Mouse (Mus musculus): ENCODE measurements around the gene Notch1. TPM values are rescaled to one million over a fixed set of nuclear protein-coding genes. Genes with fewer than 3 reads are reported as not detected.

Notch1 gene
- total and polyA plus RNA-seq, 3 experiments: 0.02 to 0.71 TPM; not detected in 1

DNA sequence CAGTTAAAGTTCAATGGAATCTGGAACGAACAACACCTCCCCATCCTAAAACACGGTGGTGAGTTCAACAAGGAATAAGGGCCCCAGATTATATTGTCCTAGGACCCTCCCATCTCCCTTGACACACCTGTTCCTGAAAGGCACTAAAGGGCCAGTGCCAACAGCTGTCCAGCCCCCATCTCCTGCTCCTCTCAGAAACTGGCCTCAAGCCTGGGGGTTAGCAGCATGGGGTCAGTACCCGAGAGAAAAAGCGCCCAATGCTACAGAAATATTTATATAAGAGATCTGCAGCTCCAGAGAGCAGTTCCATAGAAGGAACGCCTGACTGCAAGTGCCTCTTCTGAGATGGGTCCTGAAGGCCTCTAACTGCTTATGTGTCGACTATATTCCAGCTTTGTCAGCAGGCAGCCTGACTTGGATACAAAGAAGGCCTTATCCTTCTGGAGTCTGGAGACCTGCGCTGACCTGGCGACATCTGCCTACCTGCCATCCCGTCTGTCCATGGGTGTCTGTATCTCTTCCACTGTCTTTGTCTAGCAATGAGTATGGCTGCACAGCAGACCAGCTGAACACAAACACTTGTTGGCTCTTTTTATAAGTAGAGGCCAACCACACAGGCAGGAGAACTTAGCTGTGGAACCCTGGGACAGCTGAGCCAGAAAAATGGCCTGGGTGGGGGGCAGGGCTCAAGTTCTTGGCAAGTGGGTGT is 11.5 kb downstream of the Notch1 start:
- H3K4me3 ChIP-seq (ENCODE audit: low read depth, low read length): no peak overlapping the region
- ATAC-seq (ENCODE audit: extremely low read depth, insufficient number of reproducible peaks, low FRiP score, poor library complexity, severe bottlenecking): no peak
- no peak for TF ChIP-seq CTCF (IDR thresholded peaks at IDR 0.05; ENCODE audit: low read depth, low read length)
- no peak for TF ChIP-seq POLR2AphosphoS5 (IDR thresholded peaks at IDR 0.05; ENCODE audit: insufficient replicate concordance, low read depth, low read length)
- no peak for TF ChIP-seq TAL1 (conservative IDR thresholded peaks at IDR 0.05; ENCODE audit: low read depth, low read length)
- TF ChIP-seq GATA2 (IDR thresholded peaks at IDR 0.05; ENCODE audit: borderline replicate concordance, low read depth, low read length): no peak
- TF ChIP-seq GATA1 (IDR thresholded peaks at IDR 0.05; ENCODE audit: borderline replicate concordance, low read length): no peak
- peaks cover 19% of the 10 kb centered on the region for H3K4me1 ChIP-seq (ENCODE audit: insufficient read depth, low read depth, low read length)
- no peaks in the 10 kb centered on the region for H3K9me3 ChIP-seq (replicated peaks)
- DNase-seq (ENCODE audit: low spot score): peak; percentile 30
- peaks cover 65% of the 10 kb centered on the region for H3K27me3 ChIP-seq (ENCODE audit: insufficient read depth, low read length)
- no peaks in the 10 kb centered on the region for H3K36me3 ChIP-seq (replicated peaks)

DNA sequence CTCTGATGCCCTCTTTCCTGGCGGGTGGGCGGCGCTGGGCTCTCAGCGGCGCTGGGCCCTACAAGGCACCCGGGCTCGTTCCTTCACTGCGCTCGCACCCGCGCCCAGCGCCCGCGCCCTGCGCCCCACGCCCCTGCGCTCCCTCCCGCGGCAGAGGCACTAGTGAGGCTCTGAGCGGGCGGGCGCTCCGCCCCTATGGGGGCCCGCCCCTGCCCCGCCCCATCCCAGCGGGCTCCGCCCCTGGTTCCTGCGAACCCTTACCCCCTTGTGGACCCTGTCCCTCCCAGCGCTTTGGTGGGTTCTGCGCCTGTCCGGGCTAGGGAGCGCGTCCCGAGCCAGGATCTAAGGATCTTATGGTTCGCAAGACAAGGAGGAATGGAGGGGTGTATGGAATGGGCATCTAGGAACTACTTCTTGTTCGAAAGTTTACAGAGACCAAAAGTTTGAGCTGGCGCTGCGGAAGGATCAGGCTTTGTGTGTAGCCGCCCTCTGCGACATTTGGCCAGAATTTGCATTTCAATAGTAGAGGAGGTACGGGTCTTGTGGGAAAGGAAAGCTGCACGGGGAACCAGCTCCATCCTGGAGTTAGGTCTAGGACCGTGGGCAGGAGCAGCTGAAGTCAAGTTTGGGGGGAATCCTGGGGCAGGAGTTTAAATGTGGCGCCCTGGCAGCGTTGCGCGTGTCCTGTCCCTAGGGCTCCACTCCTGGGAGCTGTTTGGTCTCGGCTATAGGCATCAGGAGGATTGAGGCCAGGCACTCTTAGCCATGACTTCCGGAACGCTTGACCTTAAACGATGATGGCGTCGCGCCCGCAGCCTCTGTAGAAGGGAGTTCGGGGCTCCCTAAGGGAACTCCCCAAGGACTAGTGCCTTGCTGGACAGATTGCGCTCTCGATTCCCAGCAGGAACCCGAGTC is 12.5 kb downstream of the Notch1 start:
- TF ChIP-seq POLR2AphosphoS5 (IDR thresholded peaks at IDR 0.05; ENCODE audit: insufficient replicate concordance, low read depth, low read length): no peak
- no peak for TF ChIP-seq CTCF (IDR thresholded peaks at IDR 0.05; ENCODE audit: low read depth, low read length)
- TF ChIP-seq GATA2 (IDR thresholded peaks at IDR 0.05; ENCODE audit: borderline replicate concordance, low read depth, low read length): no peak
- no peak for TF ChIP-seq TAL1 (conservative IDR thresholded peaks at IDR 0.05; ENCODE audit: low read depth, low read length)
- TF ChIP-seq GATA1 (IDR thresholded peaks at IDR 0.05; ENCODE audit: borderline replicate concordance, low read length): no peak
- Histone ChIP-seq H3K4me1 (ENCODE audit: insufficient read depth, low read depth, low read length) (peaks cover 19% of the 10 kb centered on the region), H3K36me3 (replicated peaks) (no peaks in the 10 kb centered on the region), H3K27me3 (ENCODE audit: insufficient read depth, low read length) (peaks cover 65% of the 10 kb centered on the region), H3K9me3 (replicated peaks) (no peaks in the 10 kb centered on the region), H3K4me3 (ENCODE audit: low read depth, low read length) (peak overlapping the region; percentile 1; the same call in 1 of the 2 replicates)
- no peak for ATAC-seq (ENCODE audit: extremely low read depth, insufficient number of reproducible peaks, low FRiP score, poor library complexity, severe bottlenecking)
- DNase-seq (ENCODE audit: low spot score): no peak

DNA sequence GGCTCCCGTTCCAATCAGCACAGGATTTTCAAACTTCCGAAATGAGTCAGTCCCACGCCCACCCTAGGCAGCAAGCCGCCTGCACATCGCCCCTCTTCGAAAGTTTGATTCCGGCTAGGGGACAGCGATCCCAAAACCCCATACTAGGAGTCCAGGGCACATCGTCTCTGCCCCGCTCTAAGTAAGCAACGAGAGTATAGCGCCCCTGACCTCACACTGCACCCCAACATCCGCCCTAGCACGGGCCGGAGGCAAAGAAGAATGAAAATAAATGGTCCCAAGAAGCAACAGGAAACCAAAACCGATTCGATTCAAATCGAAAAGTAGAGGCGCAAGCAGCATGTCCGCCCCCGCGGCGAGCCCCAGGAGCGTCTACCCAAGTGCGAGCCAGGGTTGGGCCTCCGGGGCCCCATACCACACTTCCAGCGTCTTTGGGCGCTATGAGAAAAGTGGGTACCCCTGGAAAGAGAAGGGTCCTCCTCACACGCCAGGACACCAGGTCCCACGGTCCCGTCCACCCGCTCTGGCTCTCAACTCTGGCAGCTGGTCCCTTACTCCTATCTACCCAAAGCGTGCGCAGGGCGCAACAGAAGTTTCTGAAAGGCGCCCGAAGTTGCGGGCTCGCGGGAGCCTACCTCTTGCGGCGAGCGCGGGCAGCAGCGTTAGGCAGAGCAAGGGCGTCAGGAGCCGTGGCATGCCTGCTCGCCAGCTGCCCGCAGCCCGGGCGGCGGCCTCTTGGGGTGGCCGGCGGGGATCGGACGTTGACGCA is 13.4 kb downstream of the Notch1 start:
- no peak for TF ChIP-seq TAL1 (conservative IDR thresholded peaks at IDR 0.05; ENCODE audit: low read depth, low read length)
- ATAC-seq (ENCODE audit: extremely low read depth, insufficient number of reproducible peaks, low FRiP score, poor library complexity, severe bottlenecking) (no peak), DNase-seq (ENCODE audit: low spot score) (no peak)
- no peaks in the 10 kb centered on the region for H3K9me3 ChIP-seq (replicated peaks)
- H3K27me3 ChIP-seq (ENCODE audit: insufficient read depth, low read length): peaks cover 74% of the 10 kb centered on the region
- H3K4me3 ChIP-seq (ENCODE audit: low read depth, low read length): peak overlapping the region; percentile 1; the same call in 1 of the 2 replicates
- H3K36me3 ChIP-seq (replicated peaks): no peaks in the 10 kb centered on the region
- peaks cover 19% of the 10 kb centered on the region for H3K4me1 ChIP-seq (ENCODE audit: insufficient read depth, low read depth, low read length)

DNA sequence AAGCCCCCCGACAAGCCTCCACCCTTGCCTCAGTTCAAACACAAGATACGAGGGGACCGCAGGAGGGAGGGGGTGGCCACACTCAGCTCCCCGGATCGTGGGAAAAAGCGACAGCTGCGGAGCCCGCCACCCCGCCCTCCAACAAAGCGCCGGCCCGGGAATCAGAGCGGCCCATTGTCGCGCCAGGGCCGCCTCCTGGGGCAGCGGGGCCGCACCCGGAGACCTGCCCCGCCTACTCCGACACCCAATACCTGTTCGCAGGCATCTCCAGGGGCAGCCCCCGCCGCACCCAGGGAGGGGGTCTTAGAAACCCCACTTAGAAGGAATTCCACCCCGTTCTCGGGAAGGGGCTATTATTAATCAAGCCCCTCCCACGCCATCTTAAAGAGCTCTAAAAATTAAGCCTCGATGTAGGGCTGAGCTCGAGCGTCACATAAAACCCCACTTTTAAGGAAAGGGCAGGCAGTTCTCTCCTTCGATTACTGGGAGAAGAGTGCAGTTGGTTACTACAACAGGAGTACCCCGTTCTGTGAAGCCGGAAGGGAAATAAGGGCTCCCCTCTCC is 14.1 kb downstream of the Notch1 start:
- Histone ChIP-seq H3K27me3 (ENCODE audit: insufficient read depth, low read length) (peaks cover 81% of the 10 kb centered on the region), H3K4me3 (ENCODE audit: low read depth, low read length) (no peak overlapping the region), H3K9me3 (replicated peaks) (no peaks in the 10 kb centered on the region), H3K4me1 (ENCODE audit: insufficient read depth, low read depth, low read length) (peaks cover 16% of the 10 kb centered on the region), H3K36me3 (replicated peaks) (no peaks in the 10 kb centered on the region)
- DNase-seq (ENCODE audit: low spot score) (no peak), ATAC-seq (ENCODE audit: extremely low read depth, insufficient number of reproducible peaks, low FRiP score, poor library complexity, severe bottlenecking) (no peak)
- TF ChIP-seq TAL1 (conservative IDR thresholded peaks at IDR 0.05; ENCODE audit: low read depth, low read length) (no peak), GATA1 (IDR thresholded peaks at IDR 0.05; ENCODE audit: borderline replicate concordance, low read length) (no peak), GATA2 (IDR thresholded peaks at IDR 0.05; ENCODE audit: borderline replicate concordance, low read depth, low read length) (no peak), CTCF (IDR thresholded peaks at IDR 0.05; ENCODE audit: low read depth, low read length) (no peak), POLR2AphosphoS5 (IDR thresholded peaks at IDR 0.05; ENCODE audit: insufficient replicate concordance, low read depth, low read length) (no peak)

DNA sequence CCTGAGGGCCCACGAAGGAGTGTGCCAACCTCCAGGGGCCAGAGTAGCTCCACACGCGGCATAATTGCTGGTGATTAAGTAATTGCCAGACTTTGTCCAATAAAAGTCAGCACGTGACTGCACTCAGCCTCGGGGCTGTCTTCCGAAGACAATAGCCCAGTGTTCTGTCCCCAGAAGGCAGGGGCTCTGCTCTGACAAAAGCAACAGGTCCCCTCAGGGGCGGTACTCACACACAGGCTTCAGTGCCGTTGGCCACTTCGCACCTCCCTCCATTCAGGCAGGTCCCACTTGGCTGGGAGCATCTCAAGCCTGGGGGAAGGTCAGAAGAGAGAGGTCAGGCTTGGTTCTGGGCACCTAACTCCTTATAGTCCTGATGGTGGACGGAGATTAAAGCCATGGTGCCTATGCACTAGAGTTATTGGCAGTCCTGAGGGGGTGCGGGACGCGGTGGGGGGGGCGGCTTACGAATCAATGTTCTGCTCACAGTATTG is 14.8 kb downstream of the Notch1 start:
- Histone ChIP-seq H3K27me3 (ENCODE audit: insufficient read depth, low read length) (peaks cover 83% of the 10 kb centered on the region), H3K4me1 (ENCODE audit: insufficient read depth, low read depth, low read length) (peaks cover 12% of the 10 kb centered on the region), H3K36me3 (replicated peaks) (no peaks in the 10 kb centered on the region), H3K9me3 (replicated peaks) (no peaks in the 10 kb centered on the region), H3K4me3 (ENCODE audit: low read depth, low read length) (no peak overlapping the region)
- DNase-seq (ENCODE audit: low spot score): no peak
- no peak for TF ChIP-seq CTCF (IDR thresholded peaks at IDR 0.05; ENCODE audit: low read depth, low read length)
- no peak for TF ChIP-seq TAL1 (conservative IDR thresholded peaks at IDR 0.05; ENCODE audit: low read depth, low read length)
- no peak for TF ChIP-seq GATA1 (IDR thresholded peaks at IDR 0.05; ENCODE audit: borderline replicate concordance, low read length)
- no peak for TF ChIP-seq POLR2AphosphoS5 (IDR thresholded peaks at IDR 0.05; ENCODE audit: insufficient replicate concordance, low read depth, low read length)
- TF ChIP-seq GATA2 (IDR thresholded peaks at IDR 0.05; ENCODE audit: borderline replicate concordance, low read depth, low read length): no peak
- ATAC-seq (ENCODE audit: extremely low read depth, insufficient number of reproducible peaks, low FRiP score, poor library complexity, severe bottlenecking): no peak
